Mouse (Mus musculus): ENCODE measurements at regions not wholly inside any gene's neighbourhood (a gene's known extent, or its start where the extent isn't known, plus 50 kb on each side); places are given as distances from the start of the nearest gene placed in this dataset.
A peak's percentile ranks its signal among the peaks of the same experiment; 100 is the strongest.

DNA sequence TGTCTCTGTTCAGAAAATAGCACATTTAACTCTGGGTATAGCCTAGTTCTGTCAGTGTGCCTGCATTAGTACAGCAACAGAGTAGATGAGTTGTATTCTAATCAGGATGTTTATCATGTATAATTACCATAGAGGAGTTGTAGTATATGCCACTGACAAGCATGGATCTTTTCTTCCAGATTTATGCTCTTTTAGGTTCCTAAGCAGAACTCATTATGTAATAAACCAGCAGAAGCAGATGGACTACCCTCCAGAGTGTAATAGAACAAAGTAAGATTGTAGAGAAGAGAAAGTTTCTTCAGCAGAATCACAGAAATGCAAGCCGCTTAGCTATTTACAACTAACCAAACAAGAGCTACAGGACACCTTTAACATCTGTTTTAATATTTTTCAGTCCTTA is 517.2 kb upstream of the Epha5 start:
- no peak for DNase-seq (ENCODE audit: low read depth, low spot score)

DNA sequence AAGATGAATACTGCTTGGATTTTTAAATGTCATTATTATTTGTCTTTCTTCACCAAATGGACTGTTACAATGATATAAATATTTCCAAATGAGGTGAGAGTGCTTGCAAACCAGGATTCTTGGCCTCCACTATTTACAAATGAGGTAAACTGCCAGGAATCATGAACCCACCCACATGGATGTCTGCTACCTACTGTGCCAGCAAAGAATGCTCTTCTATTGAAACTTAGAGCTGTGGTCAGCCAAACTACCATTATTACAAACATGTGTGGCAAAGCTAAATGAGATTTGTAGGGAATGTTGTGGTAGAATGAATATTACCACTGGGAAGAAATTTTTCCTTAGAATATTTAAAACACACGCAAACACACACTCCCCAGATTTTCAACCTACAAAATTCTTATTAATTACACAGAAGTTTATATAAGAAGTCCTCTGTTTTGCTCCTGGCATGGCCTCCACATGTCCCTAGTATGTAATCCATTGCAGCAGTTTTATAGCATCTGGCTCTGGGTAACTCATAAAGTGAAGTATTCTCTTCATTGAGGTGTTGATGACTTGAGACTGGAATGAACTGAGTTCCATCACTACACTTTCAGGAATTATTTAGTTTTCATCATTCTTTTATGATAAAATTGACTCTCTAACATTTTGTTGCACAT is 500.6 kb upstream of the Epha5 start:
- DNase-seq (ENCODE audit: low read depth, low spot score): no peak

GRCm38 (mm10) chr5:84901669-84902068 is 484.5 kb upstream of the Epha5 start:
- peak; percentile 35 for DNase-seq (ENCODE audit: low read depth, low spot score)

DNA sequence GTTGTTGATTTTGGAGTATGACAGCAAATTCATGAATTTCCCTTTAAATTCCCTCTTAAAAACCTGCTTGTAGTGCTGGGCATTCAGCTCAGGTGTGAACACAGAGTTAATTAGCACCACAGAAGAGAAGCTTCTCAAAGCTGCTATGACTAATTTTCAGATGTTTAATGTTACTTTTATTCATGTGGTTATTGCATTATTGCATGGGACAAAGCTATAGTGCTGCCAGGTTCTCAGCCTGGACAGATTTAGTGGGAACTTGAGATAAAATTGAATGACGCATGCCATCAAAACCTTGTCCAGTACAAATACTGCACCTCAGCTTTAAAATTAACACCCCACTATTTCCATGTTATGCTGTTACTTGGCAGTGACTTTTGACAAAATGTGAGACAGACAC is 480.4 kb upstream of the Epha5 start:
- no peak for DNase-seq (ENCODE audit: low read depth, low spot score)

DNA sequence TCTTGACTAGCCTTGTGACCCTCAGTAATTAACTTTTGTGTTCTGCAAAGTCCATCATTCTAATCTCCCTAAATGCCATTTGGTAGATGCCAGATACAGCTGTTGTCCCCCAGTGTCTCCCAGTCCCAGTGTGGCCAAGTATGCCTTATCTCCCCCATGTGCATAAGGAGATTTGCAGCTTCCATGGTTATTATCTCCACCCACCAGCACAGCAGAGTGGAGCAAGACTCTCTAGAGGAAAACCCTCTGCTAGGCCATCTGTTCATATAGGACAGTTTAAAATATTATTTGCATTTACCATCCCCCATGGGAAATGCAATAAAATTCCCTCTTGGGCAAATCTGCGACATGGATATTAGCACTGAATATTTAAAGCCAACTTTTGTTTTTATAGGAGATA is 436.4 kb upstream of the Epha5 start:
- no peak for DNase-seq (ENCODE audit: low read depth, low spot score)

- no peak for DNase-seq (ENCODE audit: low read depth, low spot score)
These were observed 432.0 kb upstream of the Epha5 start for GRCm38 (mm10) chr5:84849175-84849574.

DNA sequence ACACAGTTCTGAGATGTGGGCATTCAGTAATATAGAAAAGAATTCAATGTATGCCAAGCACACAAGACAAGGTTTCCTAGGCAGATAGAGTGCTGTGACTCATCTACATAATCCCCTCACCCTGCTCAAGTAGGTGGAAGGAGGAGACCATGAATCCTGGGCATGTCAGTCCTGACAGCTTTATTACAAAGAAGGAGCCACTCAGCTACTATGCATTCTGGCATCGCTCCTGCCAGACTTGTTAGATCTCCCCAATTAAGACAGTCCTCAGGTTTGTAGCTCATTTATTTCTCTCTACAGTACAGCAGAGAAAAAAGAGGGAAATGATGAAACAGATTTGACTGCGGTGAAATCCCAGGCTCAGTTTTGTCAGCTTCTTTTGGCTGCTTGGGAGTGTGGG is 431.6 kb upstream of the Epha5 start:
- no peak for DNase-seq (ENCODE audit: low read depth, low spot score)

GRCm38 (mm10) chr5:84811460-84811859 is 394.3 kb upstream of the Epha5 start:
- DNase-seq (ENCODE audit: low read depth, low spot score): no peak

- no peak for DNase-seq (ENCODE audit: low read depth, low spot score)
These were observed 393.7 kb upstream of the Epha5 start for GRCm38 (mm10) chr5:84810844-84811243.

GRCm38 (mm10) chr5:84762618-84763017 is 345.4 kb upstream of the Epha5 start:
- no peak for DNase-seq (ENCODE audit: low read depth, low spot score)

- no peak for DNase-seq (ENCODE audit: low read depth, low spot score)
These were observed 334.9 kb upstream of the Epha5 start for GRCm38 (mm10) chr5:84752053-84752452.

GRCm38 (mm10) chr5:84705436-84705835 is 288.3 kb upstream of the Epha5 start:
- no peak for DNase-seq (ENCODE audit: low read depth, low spot score)

DNA sequence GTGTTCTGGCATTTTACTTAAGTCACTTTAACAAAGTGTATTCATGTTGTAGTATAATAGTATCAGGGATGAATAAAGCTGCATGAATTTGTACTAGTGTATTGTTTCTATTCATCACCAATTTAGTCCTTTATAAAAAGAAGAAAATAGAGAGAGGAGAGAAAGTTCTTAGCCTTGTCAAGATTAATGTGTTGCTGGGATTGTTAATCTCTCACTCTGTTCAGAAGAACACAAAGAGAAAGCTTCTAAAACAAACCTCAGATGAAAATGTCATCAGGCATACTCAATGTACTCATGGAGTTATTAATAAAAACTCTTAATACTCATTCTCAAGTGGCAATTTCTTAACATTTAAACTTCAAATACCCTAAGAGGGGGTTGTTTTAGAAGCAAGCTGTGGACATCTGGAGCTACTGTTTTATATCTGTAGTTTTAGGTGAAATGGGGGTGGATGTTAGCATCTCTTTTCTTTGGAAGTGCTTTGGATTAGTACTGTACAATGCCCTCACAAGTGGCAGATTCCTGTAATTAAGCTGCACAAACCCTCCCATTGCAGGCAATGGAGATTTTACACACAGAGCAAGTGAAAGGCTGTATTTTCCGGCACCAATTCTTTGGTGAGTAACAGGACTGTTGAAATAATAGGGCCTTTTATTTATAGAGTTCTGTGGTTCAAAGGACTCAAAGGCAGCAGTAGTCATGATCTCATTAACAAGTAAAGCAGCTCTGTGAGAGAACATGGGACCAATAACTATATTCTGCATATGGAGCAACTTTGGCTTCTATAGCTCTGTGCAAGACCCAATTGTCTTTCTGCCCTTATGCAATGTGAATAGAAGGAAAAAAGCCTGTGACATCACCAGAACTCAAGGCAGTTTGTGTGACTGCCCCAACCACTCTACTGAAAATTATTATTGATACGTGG is 273.4 kb upstream of the Epha5 start:
- no peak for DNase-seq (ENCODE audit: low read depth, low spot score)

GRCm38 (mm10) chr5:84687534-84687933 is 270.4 kb upstream of the Epha5 start:
- no peak for DNase-seq (ENCODE audit: low read depth, low spot score)

GRCm38 (mm10) chr5:84655171-84655570 is 238.0 kb upstream of the Epha5 start:
- no peak for DNase-seq (ENCODE audit: low read depth, low spot score)

- no peak for DNase-seq (ENCODE audit: low read depth, low spot score)
These were observed 218.3 kb upstream of the Epha5 start for GRCm38 (mm10) chr5:84635502-84635901.

DNA sequence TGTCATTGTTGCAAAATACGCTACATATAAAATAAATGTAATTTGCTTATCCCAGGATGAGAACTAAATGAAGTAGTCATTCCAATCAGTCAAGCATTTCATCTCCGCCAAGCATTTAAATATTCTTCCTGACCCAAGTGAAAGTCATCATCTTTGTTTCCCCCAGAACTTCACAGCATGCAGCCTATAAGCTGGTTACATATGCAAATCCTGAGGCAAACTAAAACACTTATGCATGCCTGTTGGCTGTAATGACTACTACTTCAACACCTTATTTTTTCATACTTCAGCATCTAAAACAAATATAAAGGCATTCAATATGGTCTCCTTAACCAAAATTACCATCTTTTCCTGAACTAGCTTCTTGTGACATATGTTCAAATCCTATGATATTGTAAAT is 215.7 kb upstream of the Epha5 start:
- no peak for DNase-seq (ENCODE audit: low read depth, low spot score)

DNA sequence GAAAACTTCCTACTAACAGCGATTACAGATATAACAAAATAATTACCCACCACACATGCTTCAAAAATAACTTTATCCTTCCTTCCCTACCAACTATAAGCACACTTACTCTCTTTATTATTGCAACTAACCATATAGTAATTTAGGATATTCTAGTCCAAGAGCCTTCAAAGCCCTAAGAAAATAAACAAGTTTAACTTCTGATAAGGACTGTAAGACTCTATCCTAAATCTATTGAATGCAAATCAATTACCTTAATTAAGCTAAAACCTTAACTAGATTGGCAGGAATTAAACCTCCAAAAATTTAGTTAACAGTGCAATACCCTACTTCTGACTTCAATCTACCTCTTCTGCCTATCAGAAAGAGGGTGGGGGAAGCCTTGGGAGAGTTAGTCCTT is 201.0 kb upstream of the Epha5 start:
- peak; percentile 18 for DNase-seq (ENCODE audit: low read depth, low spot score)

DNA sequence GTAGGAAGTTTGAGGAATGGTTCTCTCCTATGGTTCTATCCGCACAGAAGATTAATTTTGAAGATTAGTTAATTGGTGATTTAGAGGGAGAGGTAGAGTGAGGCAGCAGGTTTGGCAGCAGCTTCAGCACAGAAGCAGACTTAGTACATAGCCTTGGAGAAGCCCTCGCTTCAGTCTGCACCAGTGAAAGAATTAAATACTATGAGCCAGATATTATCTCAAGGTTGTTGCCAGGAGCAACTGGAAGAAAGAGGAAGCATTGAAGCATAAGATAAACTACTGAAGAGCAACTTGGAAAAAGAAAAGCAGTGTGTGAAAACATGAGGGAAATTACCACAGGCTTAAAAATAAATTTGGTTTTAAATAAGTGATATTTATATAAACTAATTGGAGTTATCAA is 191.5 kb upstream of the Epha5 start:
- DNase-seq (ENCODE audit: low read depth, low spot score): no peak

GRCm38 (mm10) chr5:84565311-84565946 is 148.2 kb upstream of the Epha5 start:
- DNase-seq (ENCODE audit: low read depth, low spot score): no peak

DNA sequence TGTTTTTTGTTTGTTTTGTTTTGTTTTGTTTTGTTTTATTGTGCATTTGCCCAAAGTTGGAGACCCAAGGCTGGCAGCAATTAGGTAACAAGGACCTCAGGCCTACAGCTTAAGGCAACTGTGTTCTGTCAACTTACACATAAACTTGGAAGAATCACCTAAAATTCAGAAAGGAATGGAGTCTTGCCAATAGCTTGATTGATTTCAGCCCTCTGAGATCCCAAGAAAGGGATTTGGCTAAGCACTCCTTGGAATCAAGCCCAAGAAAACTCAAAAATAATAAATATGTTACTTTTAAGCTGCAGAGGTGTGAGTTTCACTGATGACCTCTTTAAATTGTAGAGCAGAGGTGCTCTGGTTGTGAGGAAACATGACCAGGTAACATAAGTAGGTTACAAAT is 102.7 kb upstream of the Epha5 start:
- no peak for DNase-seq (ENCODE audit: low read depth, low spot score)

- no peak for DNase-seq (ENCODE audit: low read depth, low spot score)
These were observed 93.0 kb upstream of the Epha5 start for GRCm38 (mm10) chr5:84510144-84510543.

- DNase-seq (ENCODE audit: low read depth, low spot score): no peak
These were observed 63.8 kb upstream of the Epha5 start for GRCm38 (mm10) chr5:84480978-84481377.
